Mouse (Mus musculus) liver, adult 2 months (tissue): ENCODE measurements around the gene Pecam1. TPM values are rescaled to one million over a fixed set of nuclear protein-coding genes. Genes with fewer than 3 reads are reported as not detected.

Source experiments
- DNase-seq: peaks from one replicate; pipeline ENCODE4 v3.0.0-alpha.2; 2011; ENCODE audit warnings: low read depth, low spot score; ENCODE audit errors: extremely low read depth
- H3K27ac ChIP-seq: fragments of 200-500 bp; replicated peaks from 2 replicates; pipeline ENCODE4 v1.5.1; 2012; ENCODE audit warnings: low read depth, mild to moderate bottlenecking, control low read depth, inconsistent platforms, low read length; ENCODE audit not compliant: insufficient read depth
- H3K27me3 ChIP-seq: fragments of 200-500 bp; 2 replicates; pipeline ENCODE4 v1.6.1; 2012; ENCODE audit warnings: mild to moderate bottlenecking, moderate library complexity, low read length, inconsistent platforms; ENCODE audit not compliant: control insufficient read depth, insufficient read depth
- H3K36me3 ChIP-seq: fragments of 200-500 bp; 2 replicates; pipeline ENCODE4 v1.6.1; 2012; ENCODE audit warnings: low read length, inconsistent platforms; ENCODE audit not compliant: control insufficient read depth, insufficient read depth
- H3K4me1 ChIP-seq: fragments of 200-500 bp; 2 replicates; pipeline ENCODE4 v1.6.1; 2011; ENCODE audit warnings: low read length; ENCODE audit not compliant: control insufficient read depth, insufficient read depth
- H3K4me3 ChIP-seq: fragments of 200-500 bp; 2 replicates; pipeline ENCODE4 v1.5.1; 2011; ENCODE audit warnings: low read depth, mild to moderate bottlenecking, control low read depth, low read length, moderate library complexity; ENCODE audit not compliant: insufficient read depth
- H3K79me2 ChIP-seq: fragments of 200-500 bp; 2 replicates; pipeline ENCODE4 v1.6.1; 2012; ENCODE audit warnings: inconsistent platforms, mild to moderate bottlenecking, low read length, moderate library complexity; ENCODE audit not compliant: control insufficient read depth, insufficient read depth
- H3K9ac ChIP-seq: fragments of 200-500 bp; 2 replicates; pipeline ENCODE4 v1.6.1; 2012; ENCODE audit warnings: low read depth, mild to moderate bottlenecking, control low read depth, inconsistent platforms, low read length
- CTCF ChIP-seq: fragments of 200-500 bp; IDR thresholded peaks from 2 replicates; pipeline ENCODE4 v1.5.1; 2011; ENCODE audit warnings: low read depth, low read length, control low read depth
- POLR2A ChIP-seq: fragments of 200-500 bp; IDR thresholded peaks from 2 replicates; pipeline ENCODE4 v1.6.1; 2011; ENCODE audit warnings: low read length, control low read depth; ENCODE audit not compliant: insufficient read depth; ENCODE audit errors: extremely low read depth
- WGBS: fragments of 180-500 bp; shearing (Covaris S2); methylation state at CpG from one replicate; pipeline ENCODE4 v1.1.7; 2018; 5-methylcytosine and 5-hydroxymethylcytosine counted together
- polyA plus RNA-seq: library from polyadenylated mRNA; depleted of rRNA; stranded (reverse); fragments of >200 nt; gene quantifications from 2 replicates; pipeline ENCODE4 v1.2.3, GENCODE M21; 2012
- total RNA-seq: library from RNA; depleted of rRNA; stranded (reverse); fragments of >200 nt; gene quantifications from 2 replicates; pipeline ENCODE4 v1.2.3, GENCODE M21; 2014

The Pecam1 gene
- total and polyA plus RNA-seq, 2 experiments = 5.4 to 14.6 TPM

DNA sequence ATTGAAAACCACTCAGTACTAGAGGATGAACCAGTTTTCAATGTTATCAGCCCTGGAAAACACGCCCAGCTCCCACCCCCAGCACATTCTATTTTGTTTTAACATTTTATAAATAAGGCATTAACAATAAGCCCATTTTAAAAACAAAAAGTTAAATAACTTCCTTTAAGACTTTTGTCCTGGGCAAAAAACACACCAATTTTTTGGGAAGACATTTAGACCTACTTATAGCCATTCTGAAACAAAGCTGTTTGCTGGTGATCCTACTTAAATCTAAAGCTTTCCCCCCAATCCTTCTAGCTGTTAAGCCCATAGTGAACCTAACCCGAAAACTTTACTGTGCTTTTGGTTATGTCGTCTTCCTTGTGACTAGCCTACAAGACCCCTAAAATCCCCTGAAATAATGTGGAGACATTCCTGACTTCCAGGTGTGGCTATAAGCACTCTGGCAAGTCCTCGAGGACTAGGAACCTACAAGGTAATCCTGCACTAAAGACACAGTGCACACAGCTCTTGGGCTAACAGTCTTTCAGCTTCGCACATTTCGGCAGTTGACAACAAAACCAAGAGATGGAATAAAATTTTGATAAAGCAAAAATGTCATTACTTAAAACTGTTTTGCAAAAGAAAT is 30.3 kb upstream of the Pecam1 start:
- peak overlapping the region; percentile 32; the same call in 1 of the 2 replicates for H3K9ac ChIP-seq
- DNase-seq = no peak
- H3K4me1 ChIP-seq = peaks cover 13% of the 10 kb centered on the region
- no peak overlapping the region for H3K4me3 ChIP-seq
- no peaks in the 10 kb centered on the region; the same call in 1 of the 2 replicates for H3K79me2 ChIP-seq
- TF ChIP-seq POLR2A = no peak
- TF ChIP-seq CTCF = no peak
- peaks cover 59% of the 10 kb centered on the region for H3K36me3 ChIP-seq
- 86% methylated on average over 6 of the region's 6 CpGs for WGBS
- no peak overlapping the region for H3K27ac ChIP-seq
- H3K27me3 ChIP-seq = no peaks in the 10 kb centered on the region

DNA sequence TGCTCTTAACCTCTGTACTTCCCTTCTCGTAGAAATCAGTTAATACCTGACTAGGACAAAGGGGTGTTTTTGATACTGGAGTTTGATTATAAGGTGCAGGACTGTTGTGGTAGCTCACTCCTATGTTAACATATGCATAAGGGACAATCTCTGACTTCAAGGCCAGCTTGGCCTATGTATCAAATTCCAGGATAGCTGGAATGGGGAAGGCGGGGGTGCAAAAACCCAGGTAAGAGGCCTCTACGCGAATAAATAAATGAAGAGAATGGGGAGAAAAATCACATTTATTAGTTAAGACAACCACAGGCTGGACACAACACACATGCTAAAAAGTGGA is 29.6 kb upstream of the Pecam1 start:
- WGBS = 58% methylated on average over 4 of the region's 4 CpGs
- Histone ChIP-seq H3K4me1 (peaks cover 13% of the 10 kb centered on the region), H3K27me3 (no peaks in the 10 kb centered on the region), H3K9ac (no peak overlapping the region), H3K36me3 (peaks cover 59% of the 10 kb centered on the region), H3K4me3 (no peak overlapping the region), H3K79me2 (no peaks in the 10 kb centered on the region; the same call in 1 of the 2 replicates), H3K27ac (peak overlapping the region; percentile 61)
- TF ChIP-seq CTCF (no peak), POLR2A (no peak)
- peak; percentile 52 for DNase-seq

DNA sequence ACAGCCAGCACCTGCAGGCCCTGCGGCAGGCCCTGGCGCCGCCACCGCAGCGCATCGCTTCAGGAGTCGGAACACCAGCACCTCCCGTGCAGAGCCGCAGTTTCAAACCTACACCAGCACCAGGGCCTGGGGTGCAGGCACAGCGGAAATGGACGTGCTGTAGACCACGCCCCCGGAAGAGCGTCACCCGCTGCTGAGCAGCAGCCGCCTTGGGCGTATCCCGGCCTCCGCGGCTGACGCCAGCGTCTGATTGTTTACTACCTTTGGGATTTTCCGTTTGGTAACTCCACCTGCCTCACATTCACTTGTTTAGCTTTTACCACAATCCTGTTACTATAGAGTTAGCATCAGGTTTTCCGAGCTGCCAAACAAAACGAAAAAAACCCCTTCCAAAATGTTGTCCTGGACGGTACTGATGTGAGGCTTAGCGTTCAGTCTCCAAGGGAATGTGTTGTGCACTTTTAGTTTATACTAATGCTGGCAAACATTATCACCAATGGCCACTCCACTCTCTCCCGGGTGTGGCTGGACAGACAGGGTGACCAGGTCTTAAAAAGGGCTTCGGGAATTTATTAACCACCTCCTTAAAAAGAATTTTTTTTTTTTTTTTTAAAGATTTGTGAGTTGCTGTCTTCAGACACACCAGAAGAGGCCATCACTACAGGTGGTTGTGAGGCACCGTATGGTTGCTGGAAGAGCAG is 29.1 kb upstream of the Pecam1 start, which contains the start of gene Polg2:
TSS of gene Polg2 (minus strand) at position 150 of the 701 bp plus-strand sequence.
- peak; percentile 89 for DNase-seq
- Histone ChIP-seq H3K4me1 (peaks cover 13% of the 10 kb centered on the region), H3K4me3 (peak within 1 kb of the TSS; percentile 85), H3K36me3 (peaks cover 60% of the 10 kb centered on the region), H3K27ac (peak within 1 kb of the TSS; percentile 94), H3K9ac (peak within 1 kb of the TSS; percentile 97), H3K27me3 (no peaks in the 10 kb centered on the region), H3K79me2 (no peaks in the 10 kb centered on the region; the same call in 1 of the 2 replicates)
- TF ChIP-seq CTCF = no peak
- TF ChIP-seq POLR2A = peak; percentile 95
- WGBS = under 1% methylated on average over 30 of the region's 30 CpGs

DNA sequence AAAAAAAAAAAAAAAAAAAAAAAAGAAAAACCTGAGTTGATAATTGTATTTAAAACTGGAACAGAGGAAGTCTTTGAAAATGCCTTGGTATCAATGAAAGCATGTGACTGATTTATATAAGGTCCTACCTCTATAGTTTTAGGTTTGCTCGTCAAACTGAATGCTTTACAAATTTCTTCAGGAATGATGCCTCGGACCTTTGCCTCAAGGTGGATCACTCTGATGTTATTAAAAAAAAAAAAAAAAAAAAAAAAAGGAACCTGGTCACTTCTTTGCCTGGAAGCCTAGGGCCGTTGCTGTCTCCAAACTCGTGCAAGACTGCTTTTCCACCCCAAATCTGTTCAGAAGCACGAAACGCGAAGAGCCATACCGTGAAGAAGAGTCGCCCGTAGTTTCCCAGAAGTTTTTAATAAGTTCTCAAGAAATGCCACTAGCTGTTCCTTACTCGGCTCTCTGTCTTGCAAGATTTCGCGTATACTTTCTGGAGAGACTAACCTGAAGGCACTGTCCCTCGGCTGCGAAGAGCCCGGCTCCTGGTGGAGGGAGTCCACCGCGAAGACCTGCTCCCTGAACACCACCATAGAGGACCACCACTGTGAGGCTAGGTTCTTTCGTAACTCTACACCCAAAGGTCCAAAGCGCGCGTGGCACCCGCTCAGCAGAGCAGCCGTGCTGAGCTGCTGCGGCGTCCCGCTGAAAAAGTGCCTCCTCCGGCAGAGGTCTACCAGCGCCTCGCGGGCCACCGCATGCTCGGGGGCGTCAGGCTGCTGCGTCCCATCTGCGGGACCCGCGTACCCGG is 28.4 kb upstream of the Pecam1 start:
- no peak for TF ChIP-seq CTCF
- TF ChIP-seq POLR2A = no peak
- Histone ChIP-seq H3K36me3 (peaks cover 60% of the 10 kb centered on the region), H3K79me2 (no peaks in the 10 kb centered on the region; the same call in 1 of the 2 replicates), H3K27me3 (no peaks in the 10 kb centered on the region), H3K9ac (peak overlapping the region; percentile 97), H3K4me3 (peak overlapping the region; percentile 85), H3K4me1 (peaks cover 13% of the 10 kb centered on the region), H3K27ac (peak overlapping the region; percentile 94)
- under 1% methylated on average over 39 of the region's 39 CpGs for WGBS
- no peak for DNase-seq

DNA sequence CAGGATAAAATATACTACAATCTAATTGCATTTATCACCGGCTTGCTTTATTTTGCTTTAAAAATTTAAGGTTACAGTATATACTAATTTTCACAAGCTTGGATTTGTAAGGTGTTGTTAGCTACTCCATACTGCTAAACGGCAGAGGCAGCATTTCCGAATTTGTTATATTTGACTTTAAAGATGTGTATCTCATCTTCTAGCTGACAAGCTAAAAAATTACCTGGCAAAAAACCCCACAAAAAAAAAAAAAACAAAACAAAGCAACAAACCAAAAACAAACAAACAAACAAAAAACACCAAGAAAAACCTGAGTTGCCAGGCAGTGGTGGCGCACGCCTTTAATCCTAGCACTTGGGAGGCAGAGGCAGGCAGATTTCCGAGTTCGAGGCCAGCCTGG is 27.7 kb upstream of the Pecam1 start:
- no peaks in the 10 kb centered on the region for H3K27me3 ChIP-seq
- peaks cover 60% of the 10 kb centered on the region for H3K36me3 ChIP-seq
- H3K79me2 ChIP-seq = no peaks in the 10 kb centered on the region; the same call in 1 of the 2 replicates
- peak overlapping the region; percentile 47 for H3K4me3 ChIP-seq
- no peak overlapping the region for H3K9ac ChIP-seq
- H3K27ac ChIP-seq = 0 out of 2 replicates have a peak overlapping the region, but pooled peaks have one; percentile 11
- H3K4me1 ChIP-seq = peaks cover 10% of the 10 kb centered on the region
- WGBS = 42% methylated on average over 7 of the region's 7 CpGs
- no peak for DNase-seq
- TF ChIP-seq CTCF (no peak), POLR2A (no peak)
